Mouse (Mus musculus) lung, postnatal 0 days (tissue): ENCODE results near the gene Csnk1e.

ENCODE experiments used
- CTCF ChIP-seq: IDR thresholded peaks from 2 replicates; pipeline ENCODE4 v1.5.1; 2016; ENCODE audit warnings: antibody characterized with exemption, mild to moderate bottlenecking
- EP300 ChIP-seq: IDR thresholded peaks from 2 replicates; pipeline ENCODE4 v1.6.1; 2016; ENCODE audit warnings: antibody characterized with exemption, mild to moderate bottlenecking, control low read depth

DNA sequence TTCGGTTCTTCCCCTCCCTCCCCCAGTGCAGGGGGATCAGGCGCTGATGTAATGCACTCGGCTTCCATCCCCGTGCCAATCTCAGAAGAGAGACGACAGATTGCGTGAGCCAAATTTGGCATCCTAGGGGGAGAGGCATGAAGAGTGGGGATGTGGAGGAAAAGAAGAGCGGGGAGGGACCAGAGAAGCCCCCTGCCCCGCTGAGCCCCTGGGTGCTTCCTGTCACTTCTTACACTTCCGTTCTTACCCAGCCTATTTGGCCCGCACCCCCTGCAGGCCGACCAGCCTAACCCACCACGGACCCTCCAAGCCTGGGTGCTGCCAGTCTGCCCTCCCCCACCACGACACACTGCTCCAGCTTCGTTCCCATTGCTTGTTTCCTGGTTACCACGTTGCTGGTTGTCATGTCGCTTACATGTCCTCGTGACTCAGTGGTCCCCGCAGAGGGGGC, 47.5 kb upstream of the Csnk1e start:
- TF ChIP-seq CTCF, result no peak
- TF ChIP-seq EP300, result no peak
